Mouse (Mus musculus) megakaryocyte, embryonic 14.5 days (primary cell): ENCODE measurements around the gene Uts2.

ENCODE experiments used
- FLI1 ChIP-seq: IDR thresholded peaks from 2 replicates; pipeline ENCODE4 v1.6.1; 2012; ENCODE audit warnings: low read length, inconsistent platforms, mixed read lengths
- GATA1 ChIP-seq: IDR thresholded peaks from 3 replicates; pipeline ENCODE4 v1.6.1; 2012; ENCODE audit warnings: mixed read lengths, low read length, inconsistent platforms, borderline replicate concordance

DNA sequence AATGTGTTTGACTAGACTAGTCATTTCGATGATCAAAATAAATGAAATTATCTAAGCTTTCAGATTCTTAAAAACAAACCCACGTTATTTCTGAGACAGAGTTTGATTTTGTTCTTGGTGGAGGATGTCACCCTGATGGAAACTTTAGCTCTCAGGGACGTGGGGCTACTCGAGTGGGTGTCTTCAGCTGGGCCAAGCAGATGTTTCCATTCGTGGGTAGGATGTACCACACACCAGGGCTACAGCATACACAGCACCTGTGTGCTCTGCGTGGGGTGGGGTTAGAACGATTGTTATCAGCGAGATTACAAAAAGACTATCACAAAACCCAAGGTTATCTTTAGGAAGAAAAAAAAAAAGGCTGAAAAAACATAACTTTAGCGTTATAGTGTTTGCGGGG, 45.9 kb upstream of the Uts2 start:
- TF ChIP-seq FLI1 (no peak), GATA1 (no peak)
